Mouse (Mus musculus) liver, embryonic 12.5 days (tissue): ENCODE measurements at regions not wholly inside any gene's neighbourhood (a gene's known extent, or its start where the extent isn't known, plus 50 kb on each side); places are given as distances from the start of the nearest gene placed in this dataset.

ENCODE experiments used
- ATAC-seq: fragments of 200-750 bp; cut with Nextera tagmentation; 2 replicates; pipeline ENCODE4 v1.8.0; 2017; ENCODE audit warnings: moderate number of reproducible peaks, mild to moderate bottlenecking, moderate library complexity
- H3K27ac ChIP-seq: fragments of 300-500 bp; sonication (generic); 2 replicates; pipeline ENCODE4 v1.5.1; 2016; ENCODE audit warnings: mild to moderate bottlenecking
- H3K27me3 ChIP-seq: fragments of 300-500 bp; sonication (generic); replicated peaks from 2 replicates; pipeline ENCODE4 v1.6.1; 2016; ENCODE audit warnings: mild to moderate bottlenecking, moderate library complexity
- H3K36me3 ChIP-seq: fragments of 300-500 bp; sonication (generic); 2 replicates; pipeline ENCODE4 v1.6.1; 2016; ENCODE audit warnings: mild to moderate bottlenecking, moderate library complexity
- H3K4me1 ChIP-seq: fragments of 300-500 bp; sonication (generic); 2 replicates; pipeline ENCODE4 v1.6.1; 2016
- H3K4me2 ChIP-seq: fragments of 300-500 bp; sonication (generic); 2 replicates; pipeline ENCODE4 v1.6.1; 2016; ENCODE audit warnings: mild to moderate bottlenecking, moderate library complexity
- H3K4me3 ChIP-seq: fragments of 300-500 bp; sonication (generic); 2 replicates; pipeline ENCODE4 v1.5.1; 2016; ENCODE audit warnings: mild to moderate bottlenecking, moderate library complexity
- H3K9ac ChIP-seq: fragments of 300-500 bp; sonication (generic); 2 replicates; pipeline ENCODE4 v1.6.1; 2016; ENCODE audit warnings: mild to moderate bottlenecking, moderate library complexity
- H3K9me3 ChIP-seq: fragments of 300-500 bp; sonication (generic); replicated peaks from 2 replicates; pipeline ENCODE4 v1.6.1; 2016; ENCODE audit warnings: mild to moderate bottlenecking, moderate library complexity
- WGBS: fragments of 180-500 bp; shearing (Covaris S2); methylation state at CpG from one replicate; pipeline ENCODE4 v1.1.7; 2016; ENCODE audit not compliant: insufficient replicate concordance; 5-methylcytosine and 5-hydroxymethylcytosine counted together

GRCm38 (mm10) chr4:105604607-105605006 is 185.1 kb upstream of the Gm12728 start:
- Histone ChIP-seq H3K36me3 (no peaks in the 10 kb centered on the region), H3K27ac (no peak overlapping the region), H3K4me3 (no peak overlapping the region), H3K9ac (no peak overlapping the region), H3K9me3 (no peaks in the 10 kb centered on the region), H3K4me2 (no peak overlapping the region), H3K4me1 (no peaks in the 10 kb centered on the region), H3K27me3 (no peaks in the 10 kb centered on the region)
- ATAC-seq = no peak
- 61% methylated on average over 2 of the region's 2 CpGs for WGBS

- H3K9ac ChIP-seq = no peak overlapping the region
- 44% methylated on average over 5 of the region's 5 CpGs for WGBS
- ATAC-seq = no peak
- H3K27ac ChIP-seq = no peak overlapping the region
- no peak overlapping the region for H3K4me2 ChIP-seq
- no peak overlapping the region for H3K4me3 ChIP-seq
- no peaks in the 10 kb centered on the region for H3K4me1 ChIP-seq
- H3K9me3 ChIP-seq = no peaks in the 10 kb centered on the region
- H3K36me3 ChIP-seq = no peaks in the 10 kb centered on the region
- H3K27me3 ChIP-seq = no peaks in the 10 kb centered on the region
These were observed 182.9 kb upstream of the Gm12728 start for GRCm38 (mm10) chr4:105606731-105607130.

GRCm38 (mm10) chr4:105610917-105611316 is 178.8 kb upstream of the Gm12728 start:
- Histone ChIP-seq H3K27ac (no peak overlapping the region), H3K36me3 (no peaks in the 10 kb centered on the region), H3K9me3 (no peaks in the 10 kb centered on the region), H3K9ac (no peak overlapping the region), H3K4me1 (no peaks in the 10 kb centered on the region), H3K27me3 (no peaks in the 10 kb centered on the region), H3K4me3 (no peak overlapping the region), H3K4me2 (no peak overlapping the region)
- no peak for ATAC-seq
- WGBS = 46% methylated on average over 6 of the region's 6 CpGs

- Histone ChIP-seq H3K9me3 (no peaks in the 10 kb centered on the region), H3K4me2 (no peak overlapping the region), H3K9ac (no peak overlapping the region), H3K4me1 (no peaks in the 10 kb centered on the region), H3K4me3 (no peak overlapping the region), H3K36me3 (no peaks in the 10 kb centered on the region), H3K27me3 (no peaks in the 10 kb centered on the region), H3K27ac (no peak overlapping the region)
- ATAC-seq = no peak
- 60% methylated on average over 2 of the region's 2 CpGs for WGBS
These were observed 175.3 kb upstream of the Gm12728 start for GRCm38 (mm10) chr4:105614390-105614789.

- no peak overlapping the region for H3K9ac ChIP-seq
- ATAC-seq = no peak
- H3K27ac ChIP-seq = no peak overlapping the region
- H3K27me3 ChIP-seq = no peaks in the 10 kb centered on the region
- H3K4me3 ChIP-seq = no peak overlapping the region
- 69% methylated on average over 14 of the region's 14 CpGs for WGBS
- H3K9me3 ChIP-seq = no peaks in the 10 kb centered on the region
- H3K4me2 ChIP-seq = no peak overlapping the region
- peaks cover 2% of the 10 kb centered on the region; the same call in 1 of the 2 replicates for H3K4me1 ChIP-seq
- no peaks in the 10 kb centered on the region for H3K36me3 ChIP-seq
These were observed 163.0 kb upstream of the Gm12728 start for GRCm38 (mm10) chr4:105626371-105627320.

- 71% methylated on average over 4 of the region's 4 CpGs for WGBS
- ATAC-seq = no peak
These were observed 160.1 kb upstream of the Gm12728 start for GRCm38 (mm10) chr4:105629581-105629980.

GRCm38 (mm10) chr4:105630595-105631369 is 158.9 kb upstream of the Gm12728 start:
- H3K36me3 ChIP-seq = no peaks in the 10 kb centered on the region
- 22% methylated on average over 11 of the region's 11 CpGs for WGBS

More at GRCm38 (mm10) chr4:105629581-105629980, 160.1 kb upstream of the Gm12728 start:
- H3K36me3 ChIP-seq = no peaks in the 10 kb centered on the region
- H3K4me2 ChIP-seq = no peak overlapping the region
- no peak overlapping the region for H3K9ac ChIP-seq
- H3K27me3 ChIP-seq = no peaks in the 10 kb centered on the region
- H3K4me1 ChIP-seq = peaks cover 2% of the 10 kb centered on the region; the same call in 1 of the 2 replicates
- no peaks in the 10 kb centered on the region for H3K9me3 ChIP-seq
- H3K27ac ChIP-seq = no peak overlapping the region
- no peak overlapping the region for H3K4me3 ChIP-seq

GRCm38 (mm10) chr4:105632581-105633358 is 156.9 kb upstream of the Gm12728 start:
- WGBS = 63% methylated on average over 7 of the region's 7 CpGs
- Histone ChIP-seq H3K27ac (no peak overlapping the region), H3K4me3 (no peak overlapping the region), H3K9ac (no peak overlapping the region), H3K9me3 (no peaks in the 10 kb centered on the region), H3K4me1 (peaks cover 2% of the 10 kb centered on the region; the same call in 1 of the 2 replicates), H3K4me2 (no peak overlapping the region), H3K36me3 (no peaks in the 10 kb centered on the region), H3K27me3 (no peaks in the 10 kb centered on the region)
- no peak for ATAC-seq

More at GRCm38 (mm10) chr4:105630595-105631369, 158.9 kb upstream of the Gm12728 start:
- Histone ChIP-seq H3K4me3 (no peak overlapping the region), H3K27me3 (no peaks in the 10 kb centered on the region), H3K9me3 (no peaks in the 10 kb centered on the region), H3K4me2 (no peak overlapping the region), H3K9ac (no peak overlapping the region), H3K4me1 (peaks cover 2% of the 10 kb centered on the region; the same call in 1 of the 2 replicates), H3K27ac (no peak overlapping the region)
- ATAC-seq = no peak

GRCm38 (mm10) chr4:105633789-105634188 is 155.9 kb upstream of the Gm12728 start:
- H3K4me2 ChIP-seq = no peak overlapping the region
- ATAC-seq = no peak
- H3K27me3 ChIP-seq = no peaks in the 10 kb centered on the region
- peaks cover 2% of the 10 kb centered on the region; the same call in 1 of the 2 replicates for H3K4me1 ChIP-seq
- no peak overlapping the region for H3K4me3 ChIP-seq
- no peak overlapping the region for H3K27ac ChIP-seq
- 86% methylated on average over 3 of the region's 3 CpGs for WGBS
- no peaks in the 10 kb centered on the region for H3K36me3 ChIP-seq
- H3K9me3 ChIP-seq = no peaks in the 10 kb centered on the region
- no peak overlapping the region for H3K9ac ChIP-seq

GRCm38 (mm10) chr4:105640793-105641192 is 148.9 kb upstream of the Gm12728 start:
- ATAC-seq = no peak
- Histone ChIP-seq H3K9me3 (no peaks in the 10 kb centered on the region), H3K9ac (no peak overlapping the region), H3K27me3 (no peaks in the 10 kb centered on the region), H3K27ac (no peak overlapping the region), H3K4me2 (no peak overlapping the region), H3K4me1 (no peaks in the 10 kb centered on the region), H3K36me3 (no peaks in the 10 kb centered on the region), H3K4me3 (no peak overlapping the region)
- WGBS = 46% methylated on average over 4 of the region's 4 CpGs

GRCm38 (mm10) chr4:105641582-105641981 is 148.1 kb upstream of the Gm12728 start:
- H3K9ac ChIP-seq = no peak overlapping the region
- H3K36me3 ChIP-seq = no peaks in the 10 kb centered on the region
- 57% methylated on average over 4 of the region's 4 CpGs for WGBS
- no peaks in the 10 kb centered on the region for H3K9me3 ChIP-seq
- ATAC-seq = no peak
- H3K4me2 ChIP-seq = no peak overlapping the region
- no peak overlapping the region for H3K4me3 ChIP-seq
- no peaks in the 10 kb centered on the region for H3K27me3 ChIP-seq
- H3K4me1 ChIP-seq = no peaks in the 10 kb centered on the region
- H3K27ac ChIP-seq = no peak overlapping the region
